Mouse (Mus musculus) cerebellum, adult 8-10 months (tissue): ENCODE measurements around the gene Pde10a.
A peak's percentile ranks its signal among the peaks of the same experiment; 100 is the strongest.

Experiments used
- DNase-seq: peaks from one replicate; pipeline ENCODE4 v3.0.0; 2022

Gene Pde10a

DNA sequence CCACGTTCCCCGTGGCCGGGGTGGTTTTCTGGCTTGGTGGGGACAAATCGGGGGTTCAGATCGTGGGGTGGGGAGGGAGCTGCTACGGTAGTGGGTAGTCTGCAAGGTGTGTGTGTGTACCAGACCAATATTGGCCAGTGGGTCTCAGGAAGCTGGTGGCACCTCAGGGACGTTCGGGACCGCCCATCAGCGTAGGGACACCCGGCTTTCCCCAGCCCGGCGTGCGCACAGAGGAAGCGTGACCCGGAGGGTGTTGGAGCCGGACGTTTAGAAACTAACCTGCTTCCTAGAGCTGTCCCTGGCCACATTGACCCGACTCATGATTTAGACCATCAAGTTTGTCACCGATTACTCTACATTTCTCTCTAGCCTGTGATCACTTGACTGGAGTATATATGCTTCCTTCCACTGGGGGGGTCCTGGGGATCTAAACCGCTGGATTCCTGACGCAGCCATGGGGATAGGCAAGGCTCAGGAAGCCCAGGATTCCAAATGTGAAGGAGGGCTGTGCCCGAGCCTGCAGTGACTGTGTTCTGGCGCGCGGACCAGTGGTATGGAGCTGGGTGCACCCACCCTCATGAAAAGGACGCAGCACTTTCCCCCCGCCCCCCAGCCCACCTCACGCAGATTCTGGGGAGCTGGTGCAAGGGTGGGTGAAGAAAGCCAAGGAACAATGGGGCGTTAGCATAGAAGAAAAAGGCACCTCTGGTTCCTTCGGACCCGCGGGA is 277.2 kb downstream of the Pde10a start:
- peak; percentile 7 for DNase-seq

DNA sequence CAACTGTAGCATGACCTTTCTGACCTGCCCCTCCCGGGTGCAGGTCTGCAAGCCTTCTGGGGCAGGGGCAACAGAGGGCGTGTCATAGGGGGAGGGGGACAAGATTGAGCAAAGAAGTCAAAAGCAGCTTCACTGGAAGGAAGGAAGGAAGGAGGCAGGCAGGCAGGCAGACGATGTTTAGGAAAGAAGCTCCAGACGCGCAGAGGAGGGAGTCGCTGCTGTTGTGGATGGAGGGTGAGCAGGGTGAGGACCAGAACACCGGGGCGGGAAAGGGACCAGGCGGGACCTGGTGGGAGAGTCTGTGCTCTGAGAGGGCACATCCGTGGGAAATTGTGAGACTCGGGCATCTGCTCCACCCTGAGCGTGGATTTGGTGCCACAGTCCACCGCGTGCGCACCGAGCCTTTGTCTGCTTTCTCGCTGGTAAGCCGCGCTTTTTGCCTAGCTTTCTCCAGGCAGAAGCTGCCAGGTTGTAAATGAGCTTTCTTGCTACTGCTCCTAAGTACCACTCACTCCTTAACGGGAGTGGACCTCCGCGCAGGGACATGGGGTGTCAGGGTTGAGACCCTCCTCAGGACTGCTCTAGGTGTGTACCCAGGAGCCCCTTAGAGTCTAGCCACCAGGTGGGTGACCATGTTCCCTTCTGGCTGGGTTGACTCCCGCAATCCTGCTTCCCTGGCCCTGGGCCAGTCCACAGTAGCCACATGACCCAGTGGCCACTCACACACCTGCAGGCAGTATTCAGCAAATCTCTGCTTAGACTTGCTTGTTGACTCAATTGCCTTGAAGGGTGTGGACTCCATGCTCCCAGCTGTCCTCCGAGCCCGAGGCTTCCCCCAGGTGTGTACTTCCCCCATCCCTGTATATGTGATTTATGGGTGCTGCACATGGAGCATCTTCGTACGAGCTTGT is 278.0 kb downstream of the Pde10a start:
- peak; percentile 10 for DNase-seq

DNA sequence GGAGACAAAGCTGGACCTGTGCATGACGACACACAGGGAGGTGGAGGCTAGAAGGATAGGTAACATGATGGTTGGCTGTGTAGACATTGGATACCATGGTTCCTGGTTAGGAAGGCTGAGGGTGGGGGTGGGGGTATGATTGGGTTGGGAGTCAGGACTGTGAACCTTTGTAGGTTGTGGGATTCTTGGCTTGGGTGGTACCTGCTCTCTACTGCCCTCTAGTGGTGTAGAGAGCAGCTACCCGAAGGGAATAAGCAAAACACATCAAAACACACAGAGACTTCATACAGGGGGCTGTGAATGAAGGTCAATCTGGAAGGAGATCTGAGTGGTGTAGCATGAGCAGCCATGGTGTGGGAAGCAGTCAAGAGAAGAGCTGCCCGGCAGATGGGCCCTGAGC is 282.2 kb downstream of the Pde10a start:
- no peak for DNase-seq

GRCm38 (mm10) chr17:8809771-8810170 is 284.6 kb downstream of the Pde10a start:
- DNase-seq, result no peak

DNA sequence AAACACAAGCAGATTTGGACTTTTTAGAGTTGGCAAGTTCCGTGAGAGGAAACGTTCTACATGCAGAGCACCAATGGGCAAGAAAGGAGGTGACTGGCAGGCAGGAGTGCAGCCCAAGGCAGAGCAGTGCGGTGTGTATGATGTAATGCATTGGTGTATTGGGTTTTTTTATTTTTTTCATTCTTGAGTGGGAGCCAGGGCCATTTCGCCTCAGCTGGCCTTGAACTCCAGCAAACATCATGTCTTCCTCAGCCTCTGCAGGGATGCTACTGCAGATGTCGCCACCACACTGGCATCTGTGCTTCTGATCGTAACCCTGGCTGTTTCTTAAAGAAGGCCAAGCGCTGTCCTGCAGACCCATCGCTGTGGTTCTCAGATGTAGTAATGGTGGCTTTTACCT is 285.0 kb downstream of the Pde10a start:
- DNase-seq, result no peak

DNA sequence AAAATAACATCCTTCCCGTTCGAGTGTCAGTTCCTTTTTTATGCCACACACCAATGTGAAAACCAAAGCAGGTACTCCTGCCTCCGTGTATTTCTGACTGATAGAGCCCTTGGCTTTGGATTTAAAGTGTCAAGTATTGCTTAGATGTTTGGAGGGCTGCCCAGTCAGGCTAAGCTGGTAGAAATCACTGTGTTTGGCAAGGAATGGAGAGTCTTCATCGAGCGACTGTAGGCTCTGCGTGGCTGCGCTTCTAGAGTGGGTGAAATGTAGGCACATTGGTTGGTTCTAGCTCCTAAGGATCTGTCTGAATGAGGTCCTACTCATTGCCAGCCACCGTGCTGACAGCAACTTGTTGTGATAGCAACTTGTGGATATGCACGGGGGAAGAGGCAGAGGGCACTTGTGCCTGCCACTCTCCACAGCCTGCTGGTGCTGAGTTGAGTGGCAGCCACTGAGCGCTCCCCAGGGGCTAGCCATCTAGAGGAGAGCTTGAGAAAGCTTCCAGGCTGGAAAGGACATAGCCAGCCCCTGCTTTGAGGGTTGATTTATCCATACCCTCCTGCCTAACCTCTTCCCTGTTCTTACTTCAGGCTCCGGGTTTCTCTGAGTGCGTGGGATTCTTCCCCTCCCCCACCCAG is 287.2 kb downstream of the Pde10a start:
- DNase-seq, result no peak

GRCm38 (mm10) chr17:8813773-8814491 is 288.8 kb downstream of the Pde10a start:
- no peak for DNase-seq

DNA sequence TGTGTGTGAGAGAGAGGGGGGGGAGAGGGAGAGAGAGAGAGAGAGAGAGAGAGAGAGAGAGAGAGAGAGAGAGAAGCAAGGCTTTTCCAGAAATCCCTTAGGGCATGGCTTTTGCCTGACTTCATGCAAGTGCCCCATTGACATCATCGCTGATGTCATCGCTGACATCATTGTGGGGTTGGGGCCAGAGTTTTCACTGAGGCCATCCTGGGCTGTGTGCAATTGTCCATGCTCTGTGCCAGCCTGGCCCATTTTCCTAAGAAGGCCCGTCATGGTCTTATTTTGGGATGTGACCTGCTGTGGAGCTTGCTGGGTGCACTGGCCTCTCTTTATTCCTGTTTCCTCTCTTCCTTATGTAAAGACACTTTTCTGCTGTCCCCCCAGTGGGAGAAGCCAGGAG is 290.2 kb downstream of the Pde10a start:
- no peak for DNase-seq

GRCm38 (mm10) chr17:8815864-8816263 is 290.7 kb downstream of the Pde10a start:
- peak; percentile 43 for DNase-seq

GRCm38 (mm10) chr17:8818675-8819074 is 293.5 kb downstream of the Pde10a start:
- DNase-seq, result no peak

DNA sequence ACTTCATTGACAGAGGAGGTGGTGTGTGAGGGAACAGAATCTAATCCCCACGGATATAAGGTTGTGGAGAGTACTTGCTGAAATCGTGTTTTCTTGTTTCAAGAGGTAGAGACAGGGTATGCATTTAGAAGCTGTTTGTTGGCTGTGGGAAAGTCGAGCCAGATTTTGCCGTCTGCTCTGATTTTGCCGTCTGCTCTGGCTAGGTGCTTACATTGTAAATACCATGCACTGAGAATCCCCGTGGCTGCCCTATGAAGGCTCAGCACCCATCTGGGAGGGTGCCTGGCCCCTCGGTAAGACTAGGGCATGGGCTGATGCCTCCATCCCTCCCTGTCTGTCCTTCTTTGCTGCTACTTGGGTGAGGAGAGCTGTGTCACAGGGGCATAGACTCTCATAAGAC is 298.4 kb downstream of the Pde10a start:
- no peak for DNase-seq

DNA sequence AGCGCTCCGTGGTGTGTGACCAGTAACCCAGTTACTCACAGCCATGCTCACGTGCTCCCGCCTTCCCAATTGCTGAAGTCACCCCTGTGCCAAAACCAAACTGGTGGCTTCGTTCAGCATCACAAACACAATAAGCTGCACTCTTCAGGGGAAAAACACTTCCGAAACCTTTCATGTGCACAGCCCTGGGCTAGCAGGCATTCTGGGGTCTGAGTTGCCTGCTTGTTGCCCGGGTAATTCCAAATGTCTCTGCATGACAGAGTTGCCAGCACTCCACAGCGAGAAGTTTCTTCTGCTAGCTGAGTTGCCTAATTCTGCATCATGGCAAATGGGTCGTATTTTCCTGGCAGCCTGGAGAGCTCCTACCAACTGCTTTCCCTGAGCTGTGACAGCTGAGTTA is 302.0 kb downstream of the Pde10a start:
- DNase-seq, result peak; percentile 23

DNA sequence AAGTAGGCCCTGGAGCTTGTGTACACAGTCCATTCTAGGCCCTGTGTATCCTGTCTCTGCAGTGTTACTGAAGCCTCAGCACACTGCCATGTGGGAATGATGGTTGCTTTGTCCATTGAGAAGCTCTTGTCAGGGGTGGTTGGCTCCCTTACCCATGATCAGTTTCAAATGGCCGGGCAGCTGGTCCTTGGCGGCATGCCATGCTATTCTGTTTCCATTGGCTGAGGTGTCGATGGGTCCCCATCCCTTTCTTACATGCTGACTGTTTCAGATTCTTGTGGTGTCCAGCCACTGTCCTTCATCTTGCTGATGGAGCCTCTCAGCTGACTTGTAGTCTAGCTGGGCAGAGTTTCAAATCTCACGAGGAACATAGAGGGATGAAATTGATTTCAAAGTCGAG is 305.8 kb downstream of the Pde10a start:
- no peak for DNase-seq

- DNase-seq, result no peak
Measured at GRCm38 (mm10) chr17:8836292-8836691, 311.1 kb downstream of the Pde10a start.

DNA sequence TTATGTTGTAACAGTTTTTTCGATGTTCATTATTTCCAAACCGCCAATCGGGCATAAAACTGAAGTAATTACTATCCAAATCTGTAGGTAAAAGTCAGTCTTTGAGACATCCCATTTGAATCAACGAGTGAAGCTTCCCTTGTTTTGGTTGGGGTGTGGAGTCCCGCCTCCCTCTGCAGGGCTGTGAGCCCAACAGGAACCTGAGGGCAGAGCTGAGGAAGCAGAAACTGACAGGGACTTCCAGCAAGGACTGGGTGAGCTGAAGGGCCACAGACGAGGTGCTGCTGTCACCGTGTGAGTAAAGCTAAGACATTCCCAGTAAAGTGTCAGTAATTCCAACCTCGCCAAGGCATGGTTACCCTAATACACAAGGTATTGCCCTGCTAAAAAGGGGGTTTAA is 313.1 kb downstream of the Pde10a start:
- DNase-seq, result no peak

DNA sequence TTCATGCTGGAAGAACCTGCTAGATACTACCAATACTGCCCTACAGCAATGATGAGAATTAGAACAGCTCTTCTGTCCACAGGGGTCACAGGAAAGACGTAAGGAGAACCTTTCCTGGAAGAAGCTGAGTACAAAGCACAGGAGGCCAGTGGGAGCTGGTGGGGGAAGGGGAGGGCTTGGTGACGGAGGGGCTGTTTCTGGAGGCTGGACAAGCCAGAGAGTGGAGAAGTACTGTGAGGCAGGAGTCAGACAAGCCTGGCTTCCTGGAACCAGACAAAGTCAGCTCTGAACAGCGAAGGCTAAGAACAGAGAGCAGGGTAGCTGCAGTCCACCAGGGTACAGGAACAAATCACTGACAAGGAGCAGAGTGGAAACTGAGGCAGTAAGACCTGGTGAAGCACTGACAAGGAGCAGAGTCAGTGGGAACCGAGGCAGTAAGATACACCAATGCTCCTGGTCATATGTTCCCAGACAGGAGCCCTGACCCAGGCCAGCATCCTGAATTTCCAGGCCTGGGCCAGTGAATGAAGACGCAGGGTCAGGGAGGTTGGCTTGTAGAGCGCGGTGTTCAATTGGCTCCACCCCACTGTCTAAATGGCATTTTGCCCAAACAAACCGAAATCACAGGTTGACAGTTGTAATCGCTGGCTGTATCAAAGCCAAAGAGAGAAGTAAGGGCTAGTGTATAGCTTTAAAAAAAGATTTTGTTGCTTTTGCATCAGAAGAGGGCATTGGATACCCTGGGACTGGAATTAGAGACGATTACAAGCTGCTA is 314.3 kb downstream of the Pde10a start:
- no peak for DNase-seq

DNA sequence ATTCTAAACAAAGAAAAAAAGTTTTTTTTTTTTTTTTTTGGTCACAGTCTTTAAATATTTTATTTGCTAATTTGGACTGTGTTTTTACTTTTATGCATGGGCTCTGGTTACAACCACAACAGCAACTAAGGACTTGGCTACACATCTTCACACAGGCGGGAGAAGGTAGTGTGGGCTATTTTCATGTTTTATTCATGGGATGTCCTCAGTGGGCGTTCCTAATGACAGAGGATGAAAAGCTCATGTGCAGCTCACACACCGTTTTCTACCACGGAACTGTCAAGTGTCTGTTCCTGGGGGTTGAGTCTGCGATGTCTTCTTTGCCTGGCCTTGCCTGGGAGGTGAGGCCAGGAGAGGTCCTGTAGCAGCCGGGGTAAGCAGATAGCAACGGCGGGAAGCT is 315.9 kb downstream of the Pde10a start:
- DNase-seq, result no peak

- peak; percentile 29 for DNase-seq
Measured at GRCm38 (mm10) chr17:8841897-8842540, 316.8 kb downstream of the Pde10a start.

DNA sequence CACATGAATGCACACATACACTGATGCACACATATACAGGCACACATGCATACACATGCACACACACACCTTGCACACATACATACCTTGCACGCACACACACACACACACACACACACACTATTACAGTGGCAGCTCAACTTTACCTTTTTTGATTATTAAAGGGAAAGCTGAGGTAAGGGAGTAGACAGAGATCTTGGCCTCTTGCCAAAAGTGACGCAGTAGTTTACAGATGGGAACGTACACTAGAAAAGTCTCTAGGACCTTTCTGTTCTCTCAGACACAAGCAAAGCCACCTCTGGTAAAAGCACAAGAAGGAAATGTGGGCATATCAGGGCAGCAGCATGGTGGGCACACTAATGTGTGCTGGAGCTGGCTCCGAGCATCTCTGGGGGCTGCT is 317.5 kb downstream of the Pde10a start:
- no peak for DNase-seq

GRCm38 (mm10) chr17:8843941-8844340 is 318.8 kb downstream of the Pde10a start:
- no peak for DNase-seq

- DNase-seq, result no peak
Measured at GRCm38 (mm10) chr17:8846506-8846905, 321.3 kb downstream of the Pde10a start.

DNA sequence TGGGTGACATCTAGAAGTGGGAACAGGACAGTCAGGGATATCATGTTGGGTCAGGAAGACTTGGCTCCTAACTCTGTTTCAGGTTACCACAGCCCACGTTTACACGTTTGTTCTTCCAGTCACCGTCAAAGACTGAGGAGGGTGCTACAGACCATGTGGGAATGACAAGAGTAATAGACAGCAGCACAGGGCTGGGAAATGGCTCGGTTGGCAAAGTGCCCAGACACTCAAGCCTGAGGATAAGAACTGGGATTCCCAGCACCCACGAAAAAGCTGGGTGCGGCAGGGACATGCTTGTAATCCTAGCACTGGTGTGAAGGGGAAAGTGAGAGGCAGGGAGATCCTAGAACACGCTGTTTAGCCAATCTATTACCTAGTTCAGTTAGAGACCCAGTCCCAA is 322.4 kb downstream of the Pde10a start:
- DNase-seq, result peak; percentile 38
